Mouse (Mus musculus) urinary bladder, postnatal 25 days (tissue): ENCODE measurements around the gene C2cd5.
"Not testable (repeated sequence)": the region's sequence is repeated elsewhere in the genome, so short reads cannot be mapped to it uniquely, and the experiment has no call there.

Experiments
- DNase-seq: peaks from one replicate; pipeline ENCODE4 v3.0.0; 2022; ENCODE audit warnings: low spot score

C2cd5 gene

GRCm38 (mm10) chr6:143099681-143100382 is at the start of gene C2cd5:
Gene C2cd5, minus strand, starts transcription at chr6:143100141.
- DNase-seq, result peak; percentile 94

- no peak for DNase-seq
These were observed 48.9 kb upstream of the C2cd5 start for GRCm38 (mm10) chr6:143148868-143149267.

DNA sequence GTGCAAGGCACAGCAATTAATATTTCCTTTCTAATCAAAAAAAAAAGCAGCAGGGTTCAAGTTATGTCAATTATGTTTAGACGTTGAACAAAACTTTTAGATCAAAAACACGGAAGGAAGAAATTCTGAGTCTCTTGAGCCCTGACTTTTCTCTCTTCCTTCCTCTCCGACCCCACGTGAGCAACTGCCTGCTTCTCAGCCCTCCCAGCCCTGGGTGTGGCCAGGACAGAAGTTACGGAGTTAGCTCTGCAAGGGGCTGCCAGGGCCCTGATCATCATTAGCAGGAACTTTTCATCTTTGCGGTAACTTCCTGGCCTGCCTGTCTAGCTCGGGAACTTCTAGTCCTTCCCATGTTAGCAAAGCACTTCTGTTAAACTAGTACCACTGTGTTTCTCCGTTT is 46.8 kb upstream of the C2cd5 start:
- no peak for DNase-seq

DNA sequence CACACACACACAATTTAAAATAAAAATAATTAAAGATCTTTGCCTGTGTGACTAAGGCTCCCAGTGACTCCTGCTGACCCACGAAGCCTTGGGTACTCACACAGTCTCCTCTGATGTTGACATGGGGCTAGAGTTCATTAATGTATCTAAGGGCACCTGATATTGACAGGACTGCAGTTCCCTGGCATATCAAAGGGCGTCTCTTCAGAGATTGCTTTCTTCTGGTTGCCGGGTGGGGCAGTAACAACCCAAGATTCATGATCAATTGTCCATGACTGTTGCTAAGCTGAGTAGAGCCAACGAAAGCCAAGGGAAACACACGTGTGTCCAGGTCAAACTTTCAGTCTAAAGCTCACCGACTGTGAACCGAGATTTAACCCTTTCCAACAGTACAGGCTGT is 45.1 kb upstream of the C2cd5 start:
- no peak for DNase-seq

DNA sequence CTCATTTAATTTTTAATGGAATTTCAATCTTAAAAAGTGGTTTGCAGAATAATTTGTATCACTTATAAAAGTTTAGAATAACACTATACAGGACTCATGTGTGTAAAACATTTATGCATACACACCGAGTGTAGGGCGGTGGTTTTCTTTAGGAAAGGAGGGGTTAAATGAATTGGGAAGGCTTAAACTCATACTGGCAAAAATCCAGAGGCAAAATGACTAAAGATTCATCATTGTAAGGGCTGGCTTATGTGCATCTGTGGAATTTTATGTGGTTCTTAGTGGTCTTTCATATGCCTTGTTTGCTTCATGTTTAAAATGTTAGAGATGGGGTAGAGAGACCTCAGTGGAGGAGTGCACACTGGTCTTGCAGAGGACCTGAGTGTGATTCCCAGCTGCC is 44.6 kb upstream of the C2cd5 start:
- DNase-seq, result no peak

GRCm38 (mm10) chr6:143143775-143144273 is 43.9 kb upstream of the C2cd5 start:
- no peak for DNase-seq

- no peak for DNase-seq
These were observed 43.4 kb upstream of the C2cd5 start for GRCm38 (mm10) chr6:143143321-143143720.

DNA sequence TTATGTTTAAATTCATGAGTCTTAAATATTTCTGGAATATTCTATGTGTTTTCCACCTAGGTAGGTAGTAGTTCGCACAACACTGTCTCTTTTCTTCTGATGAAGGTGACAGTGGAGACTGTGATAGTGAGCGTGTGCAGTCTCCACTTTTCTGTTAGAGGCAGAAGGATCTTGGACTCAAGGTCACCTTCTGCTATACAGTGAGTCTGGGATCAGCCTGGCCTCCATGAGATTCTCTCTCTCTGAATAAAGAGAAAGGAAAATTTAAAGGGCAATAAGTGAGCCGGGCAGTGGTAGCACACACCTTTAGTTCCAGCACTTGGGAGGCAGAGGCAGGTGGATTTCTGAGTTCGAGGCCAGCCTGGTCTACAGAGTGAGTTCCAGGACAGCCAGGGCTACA is 42.9 kb upstream of the C2cd5 start:
- DNase-seq, result no peak

DNA sequence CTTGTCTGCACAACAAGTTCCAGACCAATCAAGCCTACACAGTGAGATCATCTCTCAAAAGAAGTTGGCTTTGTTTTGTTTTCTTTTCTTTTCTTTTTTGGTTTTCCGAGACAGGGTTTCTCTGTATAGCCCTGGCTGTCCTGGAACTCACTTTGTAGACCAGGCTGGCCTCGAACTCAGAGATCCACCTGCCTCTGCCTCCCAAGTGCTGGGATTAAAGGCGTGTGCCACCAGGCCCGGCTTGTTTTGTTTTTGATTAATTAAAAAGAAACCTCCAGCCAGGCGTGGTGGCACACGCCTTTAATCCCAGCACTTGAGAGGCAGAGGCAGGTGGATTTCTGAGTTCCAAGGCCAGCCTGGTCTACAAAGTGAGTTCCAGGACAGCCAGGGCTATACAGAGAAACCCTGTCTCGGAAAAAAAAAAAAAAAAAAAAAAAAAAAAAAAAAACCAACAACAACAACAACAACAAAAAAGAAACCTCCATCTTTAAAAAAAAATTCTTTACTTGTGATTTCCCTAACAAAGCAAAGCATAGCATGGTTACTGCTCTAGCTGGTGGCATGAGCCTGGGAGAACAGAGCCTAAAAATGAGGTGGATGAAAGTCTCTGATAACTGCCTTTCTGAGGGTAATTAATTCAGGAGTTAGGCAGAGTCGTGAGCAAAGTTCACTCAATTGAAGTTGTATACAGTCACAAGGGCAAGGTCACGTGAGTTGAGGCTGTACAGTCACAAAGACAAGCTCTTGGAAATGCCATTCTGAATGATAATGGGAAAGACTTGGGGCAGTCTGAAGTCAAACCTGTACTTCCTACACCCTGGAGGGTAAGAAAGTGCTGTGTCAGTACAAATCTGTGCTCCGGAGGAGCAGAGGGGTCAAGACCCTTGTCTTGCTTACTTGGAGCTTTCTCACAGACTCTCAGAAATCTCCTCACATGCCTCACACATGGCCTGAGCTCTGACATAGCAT is 42.0 kb upstream of the C2cd5 start:
- not testable (repeated sequence) for DNase-seq

GRCm38 (mm10) chr6:143140884-143141283 is 40.9 kb upstream of the C2cd5 start:
- no peak for DNase-seq

DNA sequence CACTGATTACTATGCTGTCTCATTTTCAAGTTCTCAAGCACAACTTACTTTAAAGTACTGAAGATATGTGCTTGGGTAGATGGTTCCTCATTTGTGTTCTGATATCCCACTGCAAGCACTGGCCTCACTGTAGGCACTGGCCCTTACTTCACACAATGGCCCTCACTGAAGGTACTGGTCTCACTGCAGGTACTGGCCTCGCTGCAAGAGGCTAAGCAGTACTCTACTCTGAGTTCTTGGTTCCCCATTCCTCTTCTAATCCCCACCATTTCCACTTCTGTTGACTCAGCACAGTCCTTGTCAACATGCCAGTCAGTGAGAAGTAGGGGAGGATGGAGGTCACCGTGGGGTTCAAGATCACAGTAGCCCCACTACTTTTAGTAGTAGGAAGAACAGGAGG is 39.5 kb upstream of the C2cd5 start:
- no peak for DNase-seq

- DNase-seq, result no peak
These were observed 37.4 kb upstream of the C2cd5 start for GRCm38 (mm10) chr6:143137341-143137740.

DNA sequence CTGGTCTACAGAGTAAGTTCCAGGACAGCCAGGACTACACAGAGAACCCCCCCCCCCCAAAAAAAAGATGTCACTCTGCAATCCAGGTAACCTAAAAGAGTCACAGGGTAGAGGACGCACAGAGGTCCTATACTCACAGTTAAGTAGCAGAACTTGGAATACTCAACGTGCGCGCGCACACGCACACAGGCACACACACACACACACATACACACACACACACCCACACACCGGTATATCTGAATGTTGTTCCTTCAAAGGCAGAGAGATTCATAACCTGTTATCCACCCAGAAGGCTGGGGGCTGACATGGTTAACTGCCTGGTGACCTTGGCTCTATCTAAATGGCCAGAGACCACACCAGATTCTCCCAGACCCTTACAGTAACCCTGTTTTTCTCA is 36.7 kb upstream of the C2cd5 start:
- no peak for DNase-seq

DNA sequence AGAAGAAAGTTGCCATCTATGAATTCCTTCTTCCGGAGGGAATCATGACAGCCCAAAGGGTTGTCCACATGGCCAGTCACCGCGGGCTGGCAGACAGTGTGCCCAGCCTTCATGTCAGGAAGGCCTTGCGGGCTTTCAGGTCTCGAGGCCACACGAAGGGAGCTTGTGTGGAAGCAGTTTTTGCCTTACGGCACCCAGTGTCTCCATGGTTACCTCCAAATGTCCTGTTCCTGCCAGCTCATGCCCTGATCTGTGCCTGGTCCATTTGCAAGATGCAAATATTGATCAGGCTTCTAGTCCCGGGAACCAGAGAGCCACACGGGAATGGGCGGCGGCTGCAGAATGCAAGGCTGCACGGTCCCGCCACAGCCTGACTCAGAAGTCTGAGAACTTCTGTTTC is 35.2 kb upstream of the C2cd5 start:
- DNase-seq, result no peak

GRCm38 (mm10) chr6:143133150-143133549 is 33.2 kb upstream of the C2cd5 start:
- no peak for DNase-seq

DNA sequence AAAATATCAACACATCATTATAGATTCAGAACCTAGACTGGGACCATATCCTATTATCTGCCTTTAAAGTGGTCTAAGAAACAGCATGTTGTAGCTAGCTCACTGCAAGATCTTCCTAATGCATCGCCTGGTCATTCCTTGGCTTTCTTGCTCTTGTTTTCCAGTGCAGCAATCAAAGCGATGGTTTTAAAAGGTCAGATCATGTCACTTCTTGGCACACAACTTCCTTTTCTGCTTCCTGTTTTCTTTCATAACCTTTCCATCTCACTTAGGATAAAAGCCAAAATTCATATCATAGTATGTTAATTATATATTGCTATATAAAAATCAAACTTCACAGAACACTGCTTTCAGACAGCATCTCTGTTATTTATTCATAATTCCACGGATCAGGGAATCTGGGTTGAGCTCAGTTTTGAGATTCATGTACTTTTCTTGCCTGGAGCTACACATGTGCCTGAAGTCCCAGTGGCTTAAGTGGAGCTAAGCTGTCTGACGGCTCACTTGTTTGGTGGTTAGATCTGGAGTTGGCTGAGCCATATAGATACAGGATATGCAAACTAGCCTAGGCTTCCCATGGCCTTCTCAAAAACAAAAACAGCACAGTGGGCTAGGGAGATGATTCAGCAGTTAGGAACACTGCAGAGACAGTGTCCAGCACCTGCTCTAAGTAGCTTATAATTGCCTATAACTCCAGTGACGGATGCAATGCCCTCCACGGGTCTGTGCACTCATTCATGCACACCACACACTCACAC is 32.1 kb upstream of the C2cd5 start:
- no peak for DNase-seq

DNA sequence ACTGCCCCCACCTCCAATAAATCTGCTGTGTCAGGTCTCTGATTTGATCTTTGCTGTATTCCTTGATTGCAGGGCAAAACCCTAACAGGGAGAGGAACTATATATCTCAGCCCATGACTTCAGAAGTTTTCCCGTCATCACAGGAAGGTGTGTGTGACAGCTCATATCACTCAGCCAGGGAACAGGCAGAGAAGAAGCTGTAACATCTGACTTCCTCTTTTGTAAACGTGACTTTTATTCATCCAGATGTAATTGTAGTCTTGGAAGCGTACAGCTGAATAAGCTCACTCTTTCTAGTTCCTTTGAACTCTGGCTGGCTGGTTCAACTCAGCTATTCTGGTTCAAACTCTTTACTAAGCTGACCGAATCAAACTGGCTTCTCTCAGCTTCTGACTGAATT is 30.5 kb upstream of the C2cd5 start:
- no peak for DNase-seq

DNA sequence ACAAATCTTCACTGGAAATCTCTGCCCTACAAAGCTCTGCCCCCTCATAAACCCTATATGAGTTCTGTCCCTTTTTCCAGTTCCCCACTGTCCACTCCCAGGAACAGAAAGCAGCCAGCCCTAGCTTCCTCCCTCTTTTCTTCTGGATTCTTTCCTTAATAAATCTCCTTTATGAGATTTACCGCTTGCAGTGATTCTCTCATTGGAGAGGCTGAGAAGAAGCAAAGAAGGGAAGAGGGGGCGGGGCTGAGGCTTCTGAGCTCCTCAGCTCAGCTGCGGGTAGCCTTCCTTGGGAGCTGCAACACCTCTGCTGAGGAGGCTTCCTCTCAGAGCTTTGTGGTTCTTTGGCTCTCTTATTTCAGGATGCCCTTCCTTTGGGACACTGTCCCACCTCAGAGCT is 30.0 kb upstream of the C2cd5 start:
- no peak for DNase-seq

DNA sequence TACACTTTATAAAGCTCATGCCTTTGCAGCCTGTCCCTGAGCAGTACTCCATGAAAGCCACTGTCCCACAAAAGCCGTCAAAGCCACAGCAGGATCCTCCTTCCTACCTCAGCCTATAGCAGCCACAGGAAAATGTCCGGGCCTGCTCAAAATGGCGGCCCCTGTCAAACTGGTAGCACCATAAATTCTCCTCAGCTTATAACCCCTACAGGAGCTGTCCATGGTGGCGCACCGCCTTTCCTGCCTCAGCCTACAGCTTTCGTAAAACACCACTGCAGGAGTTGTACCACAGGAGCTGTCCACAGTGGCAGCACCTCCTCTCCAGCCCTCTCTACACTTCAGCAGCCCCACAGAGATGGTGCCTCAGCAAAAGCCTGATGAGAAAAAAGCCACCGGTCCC is 29.5 kb upstream of the C2cd5 start:
- DNase-seq, result no peak

GRCm38 (mm10) chr6:143125721-143126120 is 25.8 kb upstream of the C2cd5 start:
- DNase-seq, result no peak

GRCm38 (mm10) chr6:143119325-143119724 is 19.4 kb upstream of the C2cd5 start:
- DNase-seq, result no peak

DNA sequence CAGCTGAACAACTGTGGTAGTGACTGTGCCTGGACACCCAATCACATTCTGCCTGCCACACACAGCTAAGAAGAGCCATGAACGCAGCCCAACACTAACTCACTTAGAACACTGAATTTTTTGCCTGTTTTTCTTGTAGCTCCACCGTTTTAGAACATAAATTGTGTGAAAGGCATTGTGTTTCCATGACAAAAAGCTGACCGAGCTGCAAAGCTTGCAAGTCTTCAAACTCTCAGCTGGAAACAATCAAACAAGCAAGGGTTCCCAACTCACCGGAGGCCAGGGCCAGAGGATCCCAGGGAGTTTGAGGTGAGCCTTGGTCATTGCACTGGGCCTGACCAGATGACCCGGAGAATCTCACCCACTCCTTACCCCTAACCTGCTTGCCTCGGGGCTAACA is 16.8 kb upstream of the C2cd5 start:
- no peak for DNase-seq
